Mouse (Mus musculus) B cell, adult 2 months (primary cell): ENCODE measurements around the gene Btbd11.

Source experiments
- DNase-seq, 2 experiments: peaks; one replicate each; pipeline ENCODE4 v3.0.0; 2022

Gene Btbd11

DNA sequence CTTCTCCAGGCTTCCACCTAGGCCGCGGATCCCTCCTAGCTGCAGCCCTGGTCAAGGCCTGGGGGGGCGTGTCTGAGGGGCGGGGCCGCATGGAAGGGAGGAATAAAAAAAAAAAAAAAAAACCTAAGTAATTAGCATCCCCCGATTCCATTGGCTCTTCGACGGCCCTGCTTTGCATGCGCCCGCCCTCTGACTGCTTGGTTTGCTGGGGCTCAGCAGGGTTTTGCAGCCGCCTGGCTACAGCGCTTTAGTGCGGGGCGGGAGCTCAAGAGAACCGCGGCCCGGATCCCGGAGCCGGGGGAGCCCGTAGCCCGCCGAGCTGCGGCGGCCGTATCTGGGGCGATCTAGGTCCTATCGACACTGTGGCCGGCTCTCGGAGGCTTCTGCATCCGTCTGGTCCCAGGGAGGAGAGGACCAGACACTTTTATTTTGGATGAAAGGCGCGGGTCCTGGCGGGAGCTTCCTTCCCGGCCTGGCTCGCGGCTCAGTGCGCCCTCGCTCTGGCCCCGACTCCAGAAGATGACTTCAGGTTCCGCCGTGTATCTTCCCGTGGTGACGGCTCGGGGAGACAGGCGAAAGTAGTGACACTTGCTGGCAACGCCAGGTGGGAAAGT, at the start of gene Btbd11:
TSS of gene Btbd11 (plus strand) at position 210 of the 614 bp plus-strand sequence.
- DNase-seq: peak; percentile 5 to 6

DNA sequence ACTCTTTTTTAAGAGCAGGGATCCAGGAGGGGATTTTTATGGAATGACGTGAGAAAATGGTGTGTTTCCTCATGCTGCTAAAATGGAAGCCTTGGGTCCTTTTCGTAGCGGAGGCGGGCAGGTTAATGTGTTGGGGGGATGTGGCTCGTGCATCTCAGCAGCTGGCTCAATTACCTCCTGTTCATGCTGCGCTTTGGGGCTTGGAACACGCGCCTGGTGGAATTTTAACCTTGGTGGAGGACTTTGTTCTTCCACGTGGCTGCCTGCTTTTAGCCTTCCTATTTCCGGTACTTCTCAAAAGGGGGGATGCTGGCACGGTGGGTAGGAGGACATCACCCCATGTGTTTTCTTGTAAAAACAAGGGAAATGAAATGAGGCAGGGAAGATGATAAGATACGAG, 47.9 kb upstream of the Btbd11 start:
- DNase-seq: no peak

DNA sequence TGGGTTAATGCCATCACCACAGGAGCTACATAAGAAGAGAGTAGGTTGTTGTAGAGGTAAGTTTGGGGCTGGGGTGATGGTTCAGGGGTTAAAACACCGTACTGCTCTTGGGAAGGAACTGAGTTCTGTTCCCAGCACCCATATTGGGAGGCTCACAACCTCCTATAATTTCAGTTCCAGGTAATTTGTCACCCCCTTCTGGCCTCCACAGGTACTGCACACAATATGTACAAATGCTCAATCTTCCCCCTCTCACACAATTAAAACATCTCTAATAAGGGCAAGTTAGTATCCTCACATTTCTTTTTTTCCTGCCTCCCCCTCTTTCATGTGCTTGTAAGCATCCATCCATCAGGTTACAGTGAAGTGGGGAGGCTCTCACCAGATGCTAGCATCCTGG, 44.7 kb upstream of the Btbd11 start:
- DNase-seq: no peak

DNA sequence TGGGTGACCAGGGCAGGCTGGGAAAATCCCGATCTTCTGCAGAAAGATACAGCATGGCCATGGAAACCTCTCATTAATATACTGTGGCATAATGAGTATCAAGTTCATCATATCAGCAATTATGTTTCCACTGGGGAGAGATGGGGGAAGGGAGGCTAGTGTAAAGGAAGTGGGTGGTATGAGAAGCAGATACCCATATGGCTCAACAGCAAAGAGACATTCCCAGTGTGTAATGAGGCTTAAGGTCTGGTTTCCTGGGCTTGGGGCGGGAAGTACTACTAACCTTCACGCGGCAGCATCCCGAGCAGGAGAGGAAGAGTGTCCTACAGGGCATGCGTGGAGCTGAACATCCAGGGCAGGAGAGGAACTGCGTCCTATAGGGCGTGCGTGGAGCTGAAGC, 39.4 kb upstream of the Btbd11 start:
- DNase-seq: no peak

DNA sequence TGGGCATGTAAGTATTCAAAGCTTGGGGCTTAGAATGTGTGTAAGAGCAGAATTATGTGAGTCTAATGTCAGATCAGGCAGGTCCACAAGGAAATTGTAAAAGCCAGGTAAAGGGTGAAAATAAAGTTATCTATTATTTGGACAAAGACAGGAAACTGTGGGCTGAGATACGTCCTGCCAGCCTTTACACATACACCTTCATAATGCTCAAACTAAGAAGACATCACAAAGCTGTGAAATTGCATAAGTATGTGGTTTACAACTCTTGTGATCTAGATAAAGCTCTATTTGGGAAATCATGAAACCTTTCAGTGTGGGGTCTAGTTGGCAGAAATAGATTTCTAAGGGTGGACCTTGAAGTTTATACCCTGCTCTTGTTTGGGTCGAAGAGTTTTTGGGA, 34.1 kb upstream of the Btbd11 start:
- DNase-seq: no peak

DNA sequence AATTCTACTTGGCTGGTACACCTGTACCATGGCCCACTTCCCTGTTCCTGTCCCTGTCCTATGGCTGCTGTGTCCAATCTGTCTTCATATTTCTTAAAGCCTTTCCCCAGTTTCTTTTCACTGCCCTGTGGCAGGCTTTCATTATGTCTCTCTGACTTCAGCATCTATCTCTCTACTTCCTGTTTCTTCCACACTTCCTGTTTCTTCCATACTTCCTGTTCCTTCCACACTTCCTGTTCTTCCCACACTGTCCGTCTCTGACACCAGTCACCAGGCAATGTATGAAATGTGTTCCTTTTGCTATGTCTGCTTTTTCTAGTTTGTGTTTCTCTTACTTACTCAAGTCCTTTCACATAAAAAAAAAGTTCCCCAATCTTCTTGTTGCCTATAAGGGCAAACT, 32.3 kb upstream of the Btbd11 start:
- no peak for DNase-seq

DNA sequence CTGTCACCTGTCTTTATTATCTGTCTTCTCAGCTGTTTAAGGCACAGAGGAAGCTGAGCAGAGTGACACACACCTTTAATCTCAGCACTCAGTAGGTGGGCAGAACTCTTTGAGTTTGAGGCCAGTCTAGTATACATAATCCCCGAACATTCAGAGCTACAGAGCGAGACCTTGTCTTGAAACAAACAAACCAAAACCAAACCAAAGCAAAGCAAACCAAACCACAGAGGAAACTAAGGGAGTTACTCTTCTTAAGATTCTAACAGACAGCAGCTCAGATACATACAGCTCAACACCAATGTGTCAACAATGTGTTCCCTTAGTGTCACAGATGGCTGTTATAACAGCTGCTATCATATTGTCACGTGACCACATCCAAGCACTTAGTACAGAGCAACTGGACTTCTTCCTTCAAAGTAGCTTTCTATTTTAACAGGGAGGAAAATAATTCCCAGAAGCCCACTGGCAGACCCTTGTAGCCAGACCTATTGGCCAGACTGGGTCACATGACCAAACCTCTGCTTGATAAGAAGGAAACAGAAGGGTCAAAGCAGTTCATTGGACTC, 27.0 kb upstream of the Btbd11 start:
- no peak for DNase-seq

DNA sequence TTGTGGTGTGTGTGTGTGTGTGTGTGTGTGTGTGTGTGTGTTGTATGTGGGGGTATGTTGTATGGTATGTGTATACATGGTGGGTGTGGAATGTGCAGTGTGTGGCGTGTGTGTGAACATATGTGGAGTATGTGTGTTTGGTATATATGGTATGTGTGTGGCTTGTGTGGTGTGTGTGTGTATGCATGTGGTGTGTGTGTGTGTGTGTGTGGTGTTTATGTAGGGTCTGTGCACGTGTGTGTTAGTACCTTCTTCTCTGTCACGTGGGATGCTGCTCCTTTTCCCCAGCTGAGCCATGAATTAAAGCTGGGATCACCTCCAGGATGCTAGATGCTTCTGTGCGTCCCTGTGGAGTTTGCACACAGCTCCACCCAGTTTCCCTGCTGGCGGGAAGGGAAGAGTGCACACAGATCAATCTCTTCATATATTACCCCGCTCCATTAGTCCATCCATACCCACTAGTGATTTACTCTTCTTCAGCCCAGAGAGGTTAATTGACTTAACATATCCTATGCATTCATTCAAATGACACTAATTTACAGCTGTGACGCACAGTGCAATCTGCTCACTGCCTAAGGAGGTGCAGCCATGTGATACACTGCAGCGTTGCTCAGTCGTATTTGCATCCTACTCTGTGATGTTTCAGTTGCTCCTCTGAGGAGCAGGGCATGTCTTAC, 23.7 kb upstream of the Btbd11 start:
- no peak for DNase-seq

DNA sequence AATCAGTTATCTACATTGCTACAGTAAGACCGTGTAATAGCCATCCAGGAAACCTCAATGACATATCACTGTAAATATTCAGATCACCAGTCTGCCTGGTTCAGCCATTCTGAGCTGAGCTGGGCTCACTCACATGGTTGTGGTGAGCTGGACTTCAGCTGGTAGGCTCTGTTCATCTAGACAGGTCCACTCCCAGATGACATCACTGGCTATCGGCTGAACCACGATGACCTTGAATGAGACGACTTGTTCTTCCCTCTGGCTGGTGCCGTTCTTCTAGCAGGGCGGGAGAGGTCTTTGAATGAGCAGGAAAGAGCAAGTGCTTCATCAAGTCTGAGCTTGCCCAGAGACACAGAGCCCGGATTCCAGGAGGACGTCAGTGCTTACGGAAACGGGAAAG, 19.7 kb upstream of the Btbd11 start:
- no peak for DNase-seq

DNA sequence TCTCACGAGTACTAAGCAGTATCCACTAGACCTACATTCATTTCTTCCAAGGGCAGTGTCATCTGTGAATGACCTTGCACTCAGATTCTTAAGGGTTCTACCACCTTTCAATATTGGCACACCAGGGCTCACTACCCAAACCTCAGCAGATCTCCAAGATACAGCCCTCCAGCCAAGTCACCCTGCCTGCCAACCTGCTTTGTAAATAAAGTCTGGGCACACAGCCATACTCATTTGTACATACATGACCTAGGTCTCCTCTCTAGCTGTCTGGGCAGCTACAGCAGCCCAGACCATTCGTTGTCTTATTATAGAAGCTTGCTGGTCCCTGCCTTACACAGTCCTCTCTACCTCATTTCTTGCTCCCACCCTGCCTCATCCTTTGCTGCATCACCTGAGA, 15.3 kb upstream of the Btbd11 start:
- no peak for DNase-seq

DNA sequence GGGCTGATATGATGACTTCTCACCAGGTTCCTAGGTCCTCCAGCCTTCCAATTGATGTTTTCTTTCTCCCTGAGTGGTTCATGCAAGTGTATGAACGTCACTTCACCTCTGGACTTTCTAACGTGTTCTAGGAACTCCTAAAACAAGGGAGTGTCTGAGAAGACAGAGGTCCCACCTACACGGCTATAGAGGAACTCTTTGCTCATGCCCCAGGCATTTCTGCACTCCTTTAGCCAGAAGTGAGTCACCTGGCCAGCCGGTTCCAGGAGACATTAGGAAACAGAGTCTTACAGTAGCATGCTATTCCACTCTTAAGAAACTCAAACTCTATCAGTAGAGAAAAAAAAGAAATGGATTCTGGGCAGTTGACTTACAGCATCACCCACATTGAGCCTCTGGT, 14.5 kb upstream of the Btbd11 start:
- DNase-seq: no peak

DNA sequence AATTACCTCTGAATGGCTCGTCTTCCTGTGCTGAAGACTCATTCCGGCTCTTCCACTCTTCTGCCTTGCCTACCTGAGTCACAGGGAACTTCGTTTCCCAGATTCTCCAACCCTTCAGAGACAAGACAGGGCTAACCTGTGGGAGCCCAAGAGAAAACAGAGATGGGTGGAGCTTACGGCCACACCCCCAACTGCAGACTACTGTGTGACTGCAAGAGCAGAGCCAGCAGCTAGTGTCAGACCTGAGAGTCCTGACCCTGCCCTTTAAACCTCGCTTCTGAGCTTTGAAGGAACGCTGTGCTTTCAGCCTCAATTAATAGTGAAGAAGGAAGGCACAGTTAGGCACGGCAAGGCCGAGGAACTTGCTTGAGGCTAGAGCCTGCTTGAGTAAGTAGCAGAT, 7.6 kb upstream of the Btbd11 start:
- no peak for DNase-seq

DNA sequence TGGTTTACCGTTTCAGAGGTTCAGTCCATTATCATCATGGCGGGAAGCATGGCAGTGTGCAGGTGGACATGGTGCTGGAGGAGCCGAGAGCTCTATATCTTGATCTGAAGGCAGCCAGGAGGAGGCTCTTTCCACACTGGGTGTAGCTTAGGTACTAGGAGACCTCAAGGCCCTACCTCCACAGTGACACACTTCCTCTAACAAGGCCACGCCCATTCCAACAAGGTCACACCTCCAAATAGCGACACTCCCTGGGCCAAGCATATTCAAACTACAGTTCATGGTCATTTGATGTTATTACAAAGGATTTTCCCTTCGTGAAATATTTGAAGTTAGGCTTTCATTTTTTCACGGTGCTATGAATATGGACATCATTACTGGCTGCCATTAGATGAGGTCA, 3.6 kb upstream of the Btbd11 start:
- DNase-seq: no peak

DNA sequence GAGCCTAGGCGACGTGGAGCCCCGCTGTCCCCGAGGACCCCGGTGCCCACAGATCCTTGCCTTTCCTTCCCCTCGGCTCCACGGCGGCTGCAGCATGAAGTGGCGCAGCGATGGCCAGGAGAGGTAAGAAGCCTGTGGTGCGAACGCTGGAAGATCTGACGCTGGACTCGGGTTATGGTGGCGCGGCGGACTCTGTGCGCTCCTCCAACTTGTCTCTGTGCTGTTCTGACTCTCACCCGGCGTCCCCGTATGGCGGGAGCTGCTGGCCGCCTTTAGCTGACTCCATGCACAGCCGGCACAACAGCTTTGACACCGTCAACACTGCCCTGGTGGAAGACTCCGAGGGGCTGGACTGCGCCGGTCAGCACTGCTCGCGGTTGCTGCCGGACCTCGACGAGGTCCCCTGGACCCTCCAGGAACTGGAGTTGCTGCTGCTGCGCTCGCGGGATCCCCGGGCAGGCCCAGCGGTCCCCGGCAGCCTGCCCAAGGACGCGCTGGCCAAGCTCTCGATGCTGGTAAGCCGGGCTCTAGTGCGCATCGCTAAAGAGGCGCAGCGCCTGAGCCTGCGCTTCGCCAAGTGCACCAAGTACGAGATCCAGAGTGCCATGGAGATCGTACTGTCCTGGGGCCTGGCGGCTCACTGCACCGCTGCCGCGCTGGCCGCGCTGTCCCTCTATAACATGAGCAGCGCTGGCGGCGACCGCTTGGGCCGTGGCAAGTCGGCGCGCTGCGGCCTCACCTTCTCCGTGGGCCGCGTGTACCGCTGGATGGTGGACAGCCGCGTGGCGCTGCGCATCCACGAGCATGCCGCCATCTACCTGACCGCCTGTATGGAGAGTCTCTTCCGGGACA, 831 bp downstream of the Btbd11 start:
- no peak for DNase-seq

DNA sequence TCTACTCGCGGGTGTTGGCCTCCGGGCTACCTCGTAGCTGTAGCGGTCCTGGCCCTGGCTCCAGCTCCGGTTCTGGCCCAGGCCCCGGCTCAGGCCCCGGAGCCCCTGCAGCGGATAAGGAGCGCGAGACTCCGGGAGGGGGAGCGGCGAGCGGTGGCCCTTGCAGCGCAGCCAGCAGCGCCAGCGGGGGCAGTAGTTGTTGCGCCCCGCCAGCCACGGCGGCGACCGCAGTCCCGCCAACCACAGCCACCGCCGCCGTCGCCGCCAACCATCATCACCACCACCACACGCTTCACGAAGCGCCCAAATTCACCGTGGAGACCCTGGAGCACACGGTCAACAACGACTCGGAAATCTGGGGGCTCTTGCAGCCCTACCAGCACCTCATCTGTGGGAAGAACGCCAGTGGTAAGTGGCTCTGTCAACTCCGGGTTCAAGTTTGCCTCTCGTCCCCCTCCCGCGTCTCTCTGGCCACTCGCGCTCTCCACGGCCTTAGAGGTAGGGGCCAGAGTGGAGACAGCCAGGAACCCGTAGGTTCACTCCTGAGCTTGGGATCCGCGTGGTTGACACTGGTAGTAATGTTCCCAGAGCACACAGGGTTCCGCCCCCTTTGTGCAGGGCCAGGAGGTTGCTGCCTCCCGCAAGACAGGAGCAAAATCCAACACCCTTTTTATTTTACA, 1.6 kb downstream of the Btbd11 start:
- no peak for DNase-seq

DNA sequence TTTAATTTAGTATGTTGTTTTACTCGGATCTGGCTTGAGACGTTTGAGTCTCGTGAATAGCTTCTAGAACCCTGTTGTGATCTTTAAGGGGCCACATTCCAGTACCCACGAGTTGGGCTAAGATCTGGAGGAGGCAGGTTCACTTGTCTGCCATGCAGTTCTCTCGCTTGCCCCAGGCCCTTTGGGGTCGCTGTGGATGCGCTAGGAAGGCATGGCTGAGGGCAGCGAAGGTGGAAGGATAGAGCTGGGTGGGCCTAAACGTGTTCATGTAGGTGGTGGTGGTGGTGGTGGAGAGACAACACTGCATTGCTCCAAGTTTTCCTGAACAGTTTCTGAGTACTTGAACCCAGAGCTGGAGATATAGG, 2.1 kb downstream of the Btbd11 start:
- DNase-seq: no peak

DNA sequence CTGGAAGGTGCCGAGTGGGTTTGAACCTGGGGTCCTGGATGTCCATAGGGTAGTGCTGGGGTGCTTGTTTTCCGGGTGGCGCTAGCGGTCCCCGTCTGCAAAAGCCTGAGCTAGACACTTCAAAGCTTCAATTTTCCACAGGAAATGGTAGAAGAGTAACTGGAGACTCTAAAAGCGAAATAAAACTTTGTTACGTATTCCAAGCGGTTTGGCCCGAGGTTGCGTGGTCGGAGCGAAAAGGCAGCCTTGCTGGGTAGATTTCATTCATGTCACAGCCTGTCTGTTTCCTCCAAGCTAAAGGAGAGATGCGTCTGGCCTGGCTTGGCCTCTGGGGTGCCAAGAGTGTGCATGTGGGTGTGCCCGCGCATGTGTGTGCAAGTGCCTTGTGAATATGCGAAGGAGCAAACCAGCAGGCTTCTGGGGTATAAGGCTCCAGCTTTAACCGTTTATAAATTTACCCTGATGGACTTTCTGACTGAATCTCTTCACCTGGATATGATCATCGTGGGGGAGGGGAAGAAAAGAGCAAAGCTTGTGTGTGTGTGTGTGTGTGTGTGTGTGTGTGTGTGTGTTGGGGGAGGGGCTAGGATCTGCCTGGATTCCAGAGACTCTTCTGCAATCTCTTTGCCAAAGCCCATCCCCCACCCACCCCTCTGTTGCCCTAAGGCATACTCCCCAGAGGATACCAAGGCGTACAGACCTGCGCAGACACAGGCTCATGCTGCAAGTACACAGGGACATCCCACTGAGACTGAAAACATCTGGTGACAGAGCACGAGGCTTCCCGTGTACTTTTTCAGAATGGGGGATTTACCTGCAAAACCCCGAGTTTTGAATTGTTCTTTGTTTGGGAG, 2.9 kb downstream of the Btbd11 start:
- DNase-seq: no peak

DNA sequence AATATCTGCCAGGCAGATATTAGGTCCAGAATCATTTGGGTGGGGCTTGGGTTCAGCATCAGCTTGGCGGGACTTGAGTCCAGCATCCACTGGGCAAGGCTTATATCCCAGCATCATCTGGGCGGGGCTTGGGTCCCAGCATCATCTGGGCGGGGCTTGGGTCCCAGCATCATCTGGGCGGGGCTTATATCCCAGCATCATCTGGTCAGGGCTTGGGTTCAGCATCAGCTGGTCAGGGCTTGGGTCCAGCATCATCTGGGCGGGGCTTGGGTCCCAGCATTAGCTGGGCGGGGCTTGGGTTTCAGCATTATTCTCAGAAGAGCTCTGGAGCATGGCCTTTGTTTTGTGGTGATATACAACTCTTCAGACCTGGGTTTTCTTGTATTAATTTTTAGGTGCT, 6.4 kb downstream of the Btbd11 start:
- no peak for DNase-seq

DNA sequence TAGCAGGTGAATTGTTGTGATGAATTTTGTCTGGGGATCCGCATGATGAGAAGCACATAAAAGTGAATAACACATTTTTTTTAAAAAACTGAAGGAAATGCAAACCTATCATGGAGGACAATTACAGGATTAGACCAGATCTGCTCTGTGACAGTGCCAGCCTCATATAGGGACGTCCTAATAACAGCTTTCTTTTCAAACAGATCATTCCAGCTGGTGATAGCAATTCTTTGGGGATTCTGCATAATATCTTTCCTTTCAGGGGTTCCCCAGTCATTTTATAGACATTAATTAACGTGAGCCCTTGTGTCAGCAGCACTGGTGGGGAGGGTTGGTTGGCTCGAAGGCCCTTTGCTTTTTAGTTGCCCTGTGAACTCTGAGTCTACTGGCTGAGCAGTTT, 7.9 kb downstream of the Btbd11 start:
- DNase-seq: no peak

DNA sequence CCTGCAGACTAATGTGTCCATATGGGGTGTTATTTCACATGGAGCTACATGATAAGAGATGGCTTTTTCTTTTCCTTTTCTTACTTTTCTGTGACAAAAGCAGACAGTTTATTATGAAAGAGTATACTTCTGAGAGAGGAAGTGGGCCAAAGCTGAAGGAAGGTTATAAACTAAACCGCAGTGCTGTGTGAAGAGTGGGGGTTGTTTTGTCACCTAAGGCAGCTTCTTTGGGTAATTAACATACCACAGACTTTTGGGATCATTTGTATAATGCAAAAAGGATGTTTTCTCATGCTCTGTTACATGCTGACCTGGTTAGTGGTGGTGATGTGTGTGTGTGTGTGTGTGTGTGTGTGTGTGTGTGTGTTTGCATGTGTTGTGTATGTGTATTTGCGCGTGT, 24.5 kb downstream of the Btbd11 start:
- no peak for DNase-seq

DNA sequence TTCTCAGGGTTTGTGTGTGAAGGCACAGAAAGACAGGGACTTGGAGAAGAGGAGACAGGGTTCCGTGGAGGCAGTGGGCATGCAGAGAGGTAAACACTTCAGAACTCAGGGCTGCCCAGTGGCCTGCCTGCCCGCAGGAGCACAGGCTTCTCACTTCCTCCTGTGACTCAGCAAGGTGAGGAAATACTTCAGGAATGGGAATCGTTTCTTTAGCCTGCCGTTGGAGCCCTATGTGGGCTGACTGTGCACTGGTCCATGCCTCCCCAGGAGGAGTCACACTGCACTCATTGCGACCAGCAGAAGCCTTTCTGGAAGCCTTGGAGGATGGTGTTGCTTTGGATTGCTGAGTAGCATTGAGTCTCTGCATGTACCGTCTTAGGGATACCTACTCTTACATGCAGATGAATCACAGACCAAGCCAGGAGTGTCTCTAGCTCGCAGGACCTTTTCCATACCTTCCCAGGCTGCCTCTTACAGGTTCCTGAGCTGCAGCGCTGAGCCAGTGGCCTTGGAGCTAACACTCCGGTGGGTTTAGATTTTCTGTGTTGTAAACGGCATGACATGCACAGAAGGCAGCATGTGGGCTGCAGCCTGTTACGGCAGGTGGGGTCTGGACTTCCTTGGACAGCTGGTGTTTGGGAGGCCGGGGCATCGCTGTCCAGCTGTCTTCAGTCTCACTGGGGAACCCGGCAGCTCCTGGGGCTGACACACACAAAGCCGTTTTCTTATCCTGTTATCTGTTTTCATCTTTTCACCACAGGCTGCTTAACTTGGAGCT, 34.4 kb downstream of the Btbd11 start:
- DNase-seq: no peak

DNA sequence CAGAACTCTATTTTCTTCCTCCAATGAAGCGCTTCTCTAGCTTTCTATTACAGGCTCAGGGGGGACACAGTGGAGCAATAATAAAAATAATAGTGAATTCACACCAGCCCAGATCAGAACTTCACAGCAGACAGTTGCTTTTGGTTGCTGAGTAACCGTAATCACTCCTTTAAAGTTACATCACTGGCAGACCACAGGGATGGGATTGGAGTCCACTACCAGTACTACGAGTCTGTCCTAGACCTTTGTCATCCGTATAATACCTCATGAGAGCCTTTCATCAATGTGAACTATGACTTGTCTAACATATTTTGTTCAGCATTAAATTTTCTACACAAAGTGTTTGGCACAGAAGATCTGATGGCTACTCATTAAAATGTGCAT, 35.0 kb downstream of the Btbd11 start:
- no peak for DNase-seq
